Mouse (Mus musculus) intestine, embryonic 16.5 days (tissue): Measurements from ENCODE around the gene Lin52. TPM values are rescaled to one million over a fixed set of nuclear protein-coding genes. Genes with fewer than 3 reads are reported as not detected.
A peak's percentile ranks its signal among the peaks of the same experiment; 100 is the strongest.

Source experiments
- ATAC-seq: fragments of 200-750 bp; cut with Nextera tagmentation; 2 replicates; pipeline ENCODE4 v1.8.0; 2017; ENCODE audit warnings: moderate TSS enrichment, moderate library complexity
- H3K27ac ChIP-seq: fragments of 300-500 bp; sonication (generic); 2 replicates; pipeline ENCODE4 v1.5.1; 2014; ENCODE audit warnings: mild to moderate bottlenecking, low read length
- H3K27me3 ChIP-seq: fragments of 300-500 bp; sonication (generic); replicated peaks from 2 replicates; pipeline ENCODE4 v1.6.1; 2014; ENCODE audit warnings: low read length, control low read depth, mixed read lengths; ENCODE audit not compliant: control insufficient read depth, insufficient read depth
- H3K36me3 ChIP-seq: fragments of 300-500 bp; sonication (generic); 2 replicates; pipeline ENCODE4 v1.6.1; 2014; ENCODE audit warnings: low read length, control low read depth; ENCODE audit not compliant: control insufficient read depth, insufficient read depth
- H3K4me1 ChIP-seq: fragments of 300-500 bp; sonication (generic); 2 replicates; pipeline ENCODE4 v1.6.1; 2014; ENCODE audit warnings: low read length, control low read depth, mixed read lengths; ENCODE audit not compliant: control insufficient read depth, insufficient read depth
- H3K4me2 ChIP-seq: fragments of 300-500 bp; sonication (generic); 2 replicates; pipeline ENCODE4 v1.6.1; 2014; ENCODE audit warnings: low read depth, low read length, control low read depth
- H3K4me3 ChIP-seq: fragments of 300-500 bp; sonication (generic); 2 replicates; pipeline ENCODE4 v1.5.1; 2014; ENCODE audit warnings: mild to moderate bottlenecking, low read length
- H3K9ac ChIP-seq: fragments of 300-500 bp; sonication (generic); 2 replicates; pipeline ENCODE4 v1.6.1; 2014; ENCODE audit warnings: low read depth, low read length
- H3K9me3 ChIP-seq: fragments of 300-500 bp; sonication (generic); 2 replicates; pipeline ENCODE4 v1.6.1; 2016; ENCODE audit warnings: low read length, control low read depth; ENCODE audit not compliant: control insufficient read depth
- WGBS: fragments of 180-500 bp; shearing (Covaris S2); extraction: QIAGEN DNeasy Blood & Tissue Kit; methylation state at CpG from one replicate; pipeline ENCODE4 v1.1.7; 2014; 5-methylcytosine and 5-hydroxymethylcytosine counted together
- polyA plus RNA-seq: library from polyadenylated mRNA; unstranded; fragments of >200 nt; fragmentation: Nextera tagmentation; extraction: Ambion mirVana; gene quantifications from 2 replicates; pipeline ENCODE4 v1.2.1, GENCODE M21; 2015

Gene Lin52
- polyA plus RNA-seq, 1 experiment from 2014 or later = 14.7 TPM

GRCm38 (mm10) chr12:84423990-84424389 lies 27.2 kb upstream of the Lin52 start:
- Histone ChIP-seq H3K4me1 (no peaks in the 10 kb centered on the region), H3K9me3 (no peaks in the 10 kb centered on the region), H3K27me3 (no peaks in the 10 kb centered on the region), H3K9ac (no peak overlapping the region), H3K27ac (no peak overlapping the region), H3K4me2 (no peak overlapping the region), H3K4me3 (no peak overlapping the region), H3K36me3 (no peaks in the 10 kb centered on the region)
- WGBS = 55% methylated on average over 3 of the region's 3 CpGs
- ATAC-seq = no peak

GRCm38 (mm10) chr12:84429825-84430224 lies 21.4 kb upstream of the Lin52 start:
- Histone ChIP-seq H3K27ac (no peak overlapping the region), H3K9me3 (no peaks in the 10 kb centered on the region), H3K4me1 (no peaks in the 10 kb centered on the region), H3K9ac (no peak overlapping the region), H3K4me2 (no peak overlapping the region), H3K4me3 (no peak overlapping the region), H3K36me3 (no peaks in the 10 kb centered on the region), H3K27me3 (no peaks in the 10 kb centered on the region)
- ATAC-seq = no peak
- WGBS = 71% methylated on average over 2 of the region's 2 CpGs

- Histone ChIP-seq H3K4me2 (no peak overlapping the region), H3K9ac (no peak overlapping the region), H3K27me3 (no peaks in the 10 kb centered on the region), H3K4me3 (no peak overlapping the region), H3K9me3 (no peaks in the 10 kb centered on the region), H3K36me3 (no peaks in the 10 kb centered on the region), H3K4me1 (no peaks in the 10 kb centered on the region), H3K27ac (no peak overlapping the region)
- ATAC-seq = no peak
- 51% methylated on average over 2 of the region's 2 CpGs for WGBS
Measured at GRCm38 (mm10) chr12:84438697-84439096, 12.5 kb upstream of the Lin52 start.

GRCm38 (mm10) chr12:84442526-84442925 lies 8.7 kb upstream of the Lin52 start:
- 63% methylated on average over 4 of the region's 4 CpGs for WGBS
- no peak overlapping the region for H3K4me2 ChIP-seq
- ATAC-seq = no peak
- no peak overlapping the region for H3K27ac ChIP-seq
- H3K9ac ChIP-seq = no peak overlapping the region
- no peaks in the 10 kb centered on the region for H3K36me3 ChIP-seq
- no peaks in the 10 kb centered on the region for H3K27me3 ChIP-seq
- H3K4me1 ChIP-seq = no peaks in the 10 kb centered on the region
- no peaks in the 10 kb centered on the region for H3K9me3 ChIP-seq
- H3K4me3 ChIP-seq = no peak overlapping the region

GRCm38 (mm10) chr12:84447386-84447785 lies 3.8 kb upstream of the Lin52 start:
- no peak overlapping the region for H3K4me2 ChIP-seq
- no peak for ATAC-seq
- no peak overlapping the region for H3K4me3 ChIP-seq
- no peaks in the 10 kb centered on the region for H3K36me3 ChIP-seq
- 79% methylated on average over 1 of the region's 1 CpGs for WGBS
- H3K4me1 ChIP-seq = peaks cover 8% of the 10 kb centered on the region
- no peak overlapping the region for H3K27ac ChIP-seq
- no peaks in the 10 kb centered on the region for H3K27me3 ChIP-seq
- H3K9ac ChIP-seq = no peak overlapping the region
- H3K9me3 ChIP-seq = no peaks in the 10 kb centered on the region

- H3K36me3 ChIP-seq = no peaks in the 10 kb centered on the region
- H3K27me3 ChIP-seq = no peaks in the 10 kb centered on the region
- WGBS = 87% methylated on average over 6 of the region's 6 CpGs
- peaks cover 8% of the 10 kb centered on the region for H3K4me1 ChIP-seq
- no peak overlapping the region for H3K4me3 ChIP-seq
- H3K4me2 ChIP-seq = no peak overlapping the region
- ATAC-seq = no peak
- H3K9ac ChIP-seq = no peak overlapping the region
- no peaks in the 10 kb centered on the region for H3K9me3 ChIP-seq
- H3K27ac ChIP-seq = no peak overlapping the region
Measured at GRCm38 (mm10) chr12:84448181-84448580, 3.0 kb upstream of the Lin52 start.

- Histone ChIP-seq H3K27ac (no peak overlapping the region), H3K4me2 (peak overlapping the region; percentile 96), H3K27me3 (no peaks in the 10 kb centered on the region), H3K36me3 (no peaks in the 10 kb centered on the region), H3K4me1 (peaks cover 8% of the 10 kb centered on the region), H3K9ac (peak overlapping the region; percentile 76; the same call in 1 of the 2 replicates), H3K4me3 (peak overlapping the region; percentile 79), H3K9me3 (no peaks in the 10 kb centered on the region)
- 49% methylated on average over 10 of the region's 10 CpGs for WGBS
- ATAC-seq = no peak
Measured at GRCm38 (mm10) chr12:84449887-84450286, 1.3 kb upstream of the Lin52 start.

- no peaks in the 10 kb centered on the region for H3K9me3 ChIP-seq
- H3K4me2 ChIP-seq = peak overlapping the region; percentile 96
- peak overlapping the region; percentile 79 for H3K4me3 ChIP-seq
- no peak; the same call in 1 of the 2 replicates for ATAC-seq
- WGBS = 0% methylated on average over 6 of the region's 6 CpGs
- no peaks in the 10 kb centered on the region for H3K27me3 ChIP-seq
- H3K9ac ChIP-seq = peak overlapping the region; percentile 76
- H3K36me3 ChIP-seq = no peaks in the 10 kb centered on the region
- H3K4me1 ChIP-seq = peaks cover 8% of the 10 kb centered on the region
- H3K27ac ChIP-seq = peak overlapping the region; percentile 35
Measured at GRCm38 (mm10) chr12:84450351-84450717, 888 bp upstream of the Lin52 start.

- Histone ChIP-seq H3K4me1 (peaks cover 8% of the 10 kb centered on the region), H3K4me3 (peak overlapping the region; percentile 79), H3K4me2 (peak overlapping the region; percentile 99), H3K9me3 (no peaks in the 10 kb centered on the region), H3K27me3 (no peaks in the 10 kb centered on the region), H3K9ac (peak overlapping the region; percentile 64), H3K27ac (peak overlapping the region; percentile 73), H3K36me3 (no peaks in the 10 kb centered on the region)
- 2% methylated on average over 11 of the region's 11 CpGs for WGBS
- ATAC-seq = no peak
Measured at GRCm38 (mm10) chr12:84451801-84452200, 579 bp downstream of the Lin52 start.

GRCm38 (mm10) chr12:84456911-84457310 lies 5.7 kb downstream of the Lin52 start:
- no peak overlapping the region for H3K9ac ChIP-seq
- H3K4me1 ChIP-seq = peaks cover 2% of the 10 kb centered on the region
- no peak for ATAC-seq
- H3K36me3 ChIP-seq = peaks cover 7% of the 10 kb centered on the region; the same call in 1 of the 2 replicates
- no peaks in the 10 kb centered on the region for H3K9me3 ChIP-seq
- H3K4me2 ChIP-seq = no peak overlapping the region
- no peak overlapping the region for H3K27ac ChIP-seq
- no peaks in the 10 kb centered on the region for H3K27me3 ChIP-seq
- 90% methylated on average over 3 of the region's 3 CpGs for WGBS
- H3K4me3 ChIP-seq = no peak overlapping the region
